Mouse (Mus musculus): Measurements from ENCODE around the gene Gm20388. TPM values are rescaled to one million over a fixed set of nuclear protein-coding genes. Genes with fewer than 3 reads are reported as not detected.

The Gm20388 gene
- polyA plus RNA-seq, 2 experiments = 8.5 TPM; not detected in 1

DNA sequence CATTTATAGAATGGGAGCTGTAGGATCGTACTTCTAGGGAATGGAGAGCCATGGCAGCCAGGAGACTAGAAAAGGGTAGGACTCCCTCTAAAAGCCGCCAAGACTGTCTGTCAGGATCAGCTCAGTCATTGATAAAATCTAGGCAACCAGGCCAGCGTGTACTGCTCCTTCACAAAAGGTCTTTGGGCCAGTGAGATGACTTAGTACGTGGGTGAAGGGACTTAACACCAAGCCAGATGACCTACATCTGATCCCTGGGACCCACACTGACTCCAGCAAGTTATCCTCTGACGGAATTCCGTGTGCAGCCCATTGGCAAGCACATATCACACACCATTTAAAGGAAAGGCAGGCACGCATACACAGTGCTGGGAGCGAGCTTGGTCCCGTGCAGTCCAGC is 96.5 kb downstream of the Gm20388 start:
- 60% methylated on average over 9 of the region's 9 CpGs for WGBS (ENCODE audit: insufficient replicate concordance)
- Histone ChIP-seq H3K9ac (replicated peaks) (no peak overlapping the region), H3K4me3 (ENCODE audit: insufficient read depth in 1 of 2, low read depth in 2 of 2, low read length in 2 of 2) (no peak overlapping the region), H3K4me2 (ENCODE audit: low read depth) (no peak overlapping the region), H3K27me3 (ENCODE audit: control insufficient read depth, insufficient read depth, low read length) (no peaks in the 10 kb centered on the region), H3K36me3 (replicated peaks; ENCODE audit: control insufficient read depth, insufficient read depth, low read depth) (no peaks in the 10 kb centered on the region), H3K4me1 (replicated peaks; ENCODE audit: control insufficient read depth in 2 of 2, insufficient read depth in 2 of 2, low read length in 1 of 2) (no peaks in the 10 kb centered on the region), H3K27ac (no peak overlapping the region), H3K9me3 (ENCODE audit: control insufficient read depth, low read length) (no peaks in the 10 kb centered on the region)
- TF ChIP-seq CTCF (IDR thresholded peaks at IDR 0.05; ENCODE audit: low read depth) (no peak), EP300 (IDR thresholded peaks at IDR 0.05; ENCODE audit: low read depth) (no peak)
- ATAC-seq (ENCODE audit: insufficient read depth) (no peak), DNase-seq (ENCODE audit: low read depth in 3 of 3, low spot score in 3 of 3) (no peak)

- ATAC-seq (ENCODE audit: insufficient read depth) = no peak
- H3K4me2 ChIP-seq (ENCODE audit: low read depth) = no peak overlapping the region
These were observed 98.6 kb downstream of the Gm20388 start for GRCm38 (mm10) chr8:120009284-120009683.

GRCm38 (mm10) chr8:120012491-120012890 is 101.8 kb downstream of the Gm20388 start:
- no peak for DNase-seq (ENCODE audit: low read depth in 3 of 3, low spot score in 3 of 3)
- WGBS (ENCODE audit: insufficient replicate concordance) = 59% methylated on average over 8 of the region's 8 CpGs

More at GRCm38 (mm10) chr8:120009284-120009683, 98.6 kb downstream of the Gm20388 start:
- TF ChIP-seq CTCF (IDR thresholded peaks at IDR 0.05; ENCODE audit: low read depth) = no peak
- TF ChIP-seq EP300 (IDR thresholded peaks at IDR 0.05; ENCODE audit: low read depth) = no peak
- no peak overlapping the region for H3K27ac ChIP-seq
- H3K9ac ChIP-seq (replicated peaks) = no peak overlapping the region
- 49% methylated on average over 6 of the region's 6 CpGs for WGBS (ENCODE audit: insufficient replicate concordance)
- H3K4me3 ChIP-seq (ENCODE audit: insufficient read depth in 1 of 2, low read depth in 2 of 2, low read length in 2 of 2) = no peak overlapping the region
- no peaks in the 10 kb centered on the region for H3K27me3 ChIP-seq (ENCODE audit: control insufficient read depth, insufficient read depth, low read length)
- no peaks in the 10 kb centered on the region for H3K4me1 ChIP-seq (replicated peaks; ENCODE audit: control insufficient read depth in 2 of 2, insufficient read depth in 2 of 2, low read length in 1 of 2)
- H3K36me3 ChIP-seq (replicated peaks; ENCODE audit: control insufficient read depth, insufficient read depth, low read depth) = no peaks in the 10 kb centered on the region
- no peak for DNase-seq (ENCODE audit: low read depth in 3 of 3, low spot score in 3 of 3)
- no peaks in the 10 kb centered on the region for H3K9me3 ChIP-seq (ENCODE audit: control insufficient read depth, low read length)

GRCm38 (mm10) chr8:120012927-120013326 is 102.3 kb downstream of the Gm20388 start:
- H3K9me3 ChIP-seq (ENCODE audit: control insufficient read depth, low read length) = no peaks in the 10 kb centered on the region
- no peak overlapping the region for H3K4me2 ChIP-seq (ENCODE audit: low read depth)
- no peaks in the 10 kb centered on the region for H3K27me3 ChIP-seq (ENCODE audit: control insufficient read depth, insufficient read depth, low read length)
- 0 out of 4 replicates have a peak, but pooled peaks cover 0 to 2% of the 10 kb centered on the region in 2 experiments for H3K4me1 ChIP-seq (replicated peaks; ENCODE audit: control insufficient read depth in 2 of 2, insufficient read depth in 2 of 2, low read length in 1 of 2)
- 29% methylated on average over 9 of the region's 9 CpGs for WGBS (ENCODE audit: insufficient replicate concordance)
- H3K36me3 ChIP-seq (replicated peaks; ENCODE audit: control insufficient read depth, insufficient read depth, low read depth) = no peaks in the 10 kb centered on the region
- DNase-seq (ENCODE audit: low read depth in 3 of 3, low spot score in 3 of 3) (peak in 1 of 3 experiments; percentile 16), ATAC-seq (ENCODE audit: insufficient read depth) (no peak)
- no peak overlapping the region for H3K4me3 ChIP-seq (ENCODE audit: insufficient read depth in 1 of 2, low read depth in 2 of 2, low read length in 2 of 2)
- no peak overlapping the region for H3K9ac ChIP-seq (replicated peaks)
- TF ChIP-seq CTCF (IDR thresholded peaks at IDR 0.05; ENCODE audit: low read depth) = no peak
- H3K27ac ChIP-seq = no peak overlapping the region

More at GRCm38 (mm10) chr8:120012491-120012890, 101.8 kb downstream of the Gm20388 start:
- H3K27ac ChIP-seq = no peak overlapping the region
- no peaks in the 10 kb centered on the region for H3K36me3 ChIP-seq (replicated peaks; ENCODE audit: control insufficient read depth, insufficient read depth, low read depth)
- H3K9ac ChIP-seq (replicated peaks) = no peak overlapping the region
- no peak for TF ChIP-seq EP300 (IDR thresholded peaks at IDR 0.05; ENCODE audit: low read depth)
- TF ChIP-seq CTCF (IDR thresholded peaks at IDR 0.05; ENCODE audit: low read depth) = no peak
- H3K9me3 ChIP-seq (ENCODE audit: control insufficient read depth, low read length) = no peaks in the 10 kb centered on the region
- 0 out of 4 replicates have a peak, but pooled peaks cover 0 to 2% of the 10 kb centered on the region in 2 experiments for H3K4me1 ChIP-seq (replicated peaks; ENCODE audit: control insufficient read depth in 2 of 2, insufficient read depth in 2 of 2, low read length in 1 of 2)
- H3K4me3 ChIP-seq (ENCODE audit: insufficient read depth in 1 of 2, low read depth in 2 of 2, low read length in 2 of 2) = no peak overlapping the region
- H3K27me3 ChIP-seq (ENCODE audit: control insufficient read depth, insufficient read depth, low read length) = no peaks in the 10 kb centered on the region
- H3K4me2 ChIP-seq (ENCODE audit: low read depth) = no peak overlapping the region
- ATAC-seq (ENCODE audit: insufficient read depth) = no peak

DNA sequence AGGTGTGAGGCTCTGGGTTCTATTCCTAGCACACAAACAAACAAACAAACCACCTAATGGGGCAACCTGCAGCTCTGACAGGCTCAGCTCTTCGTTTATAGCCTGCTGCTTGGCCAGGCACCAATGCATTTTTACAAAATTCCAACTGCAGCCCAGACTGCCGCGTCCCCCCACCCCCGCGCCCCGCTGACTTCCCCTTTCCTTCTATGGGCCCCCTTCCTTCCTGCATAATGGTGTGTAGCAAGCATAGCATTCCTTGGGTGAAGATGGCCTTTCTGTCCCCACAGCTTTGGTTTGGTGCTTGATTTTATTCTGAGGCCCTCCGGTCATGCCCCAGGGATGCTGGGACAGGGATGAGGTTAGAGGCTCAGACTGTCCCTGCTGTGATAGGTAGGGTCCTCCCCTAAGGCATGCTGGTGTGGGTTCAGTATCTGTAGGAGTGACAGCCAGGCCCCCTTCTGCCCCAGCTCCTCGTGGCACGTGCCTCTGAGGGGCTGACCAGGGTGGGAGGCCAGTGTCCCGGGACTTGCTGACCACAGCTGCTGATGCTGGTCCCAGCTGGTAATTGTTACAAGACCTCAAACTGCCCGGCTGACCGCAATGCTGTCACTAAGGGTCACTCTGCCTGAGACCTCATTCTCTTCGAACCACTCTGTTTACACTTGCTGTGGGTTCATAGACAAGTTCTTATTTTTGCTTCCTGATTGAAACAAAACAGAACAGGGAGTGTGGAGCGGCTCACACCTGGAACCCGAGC is 103.8 kb downstream of the Gm20388 start:
- WGBS (ENCODE audit: insufficient replicate concordance) = 22% methylated on average over 15 of the region's 15 CpGs
- no peak for DNase-seq (ENCODE audit: low read depth in 3 of 3, low spot score in 3 of 3)
- no peaks in the 10 kb centered on the region for H3K36me3 ChIP-seq (replicated peaks; ENCODE audit: control insufficient read depth, insufficient read depth, low read depth)
- H3K4me2 ChIP-seq (ENCODE audit: low read depth) = no peak overlapping the region
- no peak overlapping the region for H3K4me3 ChIP-seq (ENCODE audit: insufficient read depth in 1 of 2, low read depth in 2 of 2, low read length in 2 of 2)
- TF ChIP-seq EP300 (IDR thresholded peaks at IDR 0.05; ENCODE audit: low read depth) (no peak), CTCF (IDR thresholded peaks at IDR 0.05; ENCODE audit: low read depth) (no peak)
- H3K4me1 ChIP-seq (replicated peaks; ENCODE audit: control insufficient read depth in 2 of 2, insufficient read depth in 2 of 2, low read length in 1 of 2) = 0 out of 4 replicates have a peak, but pooled peaks cover 0 to 2% of the 10 kb centered on the region in 2 experiments
- no peaks in the 10 kb centered on the region for H3K27me3 ChIP-seq (ENCODE audit: control insufficient read depth, insufficient read depth, low read length)
- H3K9ac ChIP-seq (replicated peaks) = no peak overlapping the region
- H3K9me3 ChIP-seq (ENCODE audit: control insufficient read depth, low read length) = no peaks in the 10 kb centered on the region
- no peak overlapping the region for H3K27ac ChIP-seq
- ATAC-seq (ENCODE audit: insufficient read depth) = no peak

Measured in liver, embryonic 14.5 days (tissue).